Mouse (Mus musculus): ENCODE measurements around the gene Gm20388.

The Gm20388 gene

GRCm38 (mm10) chr8:121828376-121829023, 1917.9 kb downstream of the Gm20388 start:
- intact Hi-C loops (cut with DNase I): no loop called here

GRCm38 (mm10) chr8:121829048-121829776, 1918.6 kb downstream of the Gm20388 start, which contains the start of gene Klhdc4:
TSS of gene Klhdc4 (minus strand) at chr8:121829569.
- intact Hi-C loops (cut with DNase I): no loop called here

GRCm38 (mm10) chr8:121829777-121830362, 1919.2 kb downstream of the Gm20388 start:
- intact Hi-C loops (cut with DNase I): no loop called here

- intact Hi-C loops (cut with DNase I): no loop called here
These were observed 1921.4 kb downstream of the Gm20388 start for GRCm38 (mm10) chr8:121832061-121832460.

- intact Hi-C loops (cut with DNase I): no loop called here
These were observed 1921.9 kb downstream of the Gm20388 start for GRCm38 (mm10) chr8:121832503-121832902.

- intact Hi-C loops (cut with DNase I): loop anchor here (10.0 kb wide), 1 partner anchor 126 kb away; no protein-coding TSS in a partner anchor
These were observed 1930.6 kb downstream of the Gm20388 start for GRCm38 (mm10) chr8:121841242-121841641.

GRCm38 (mm10) chr8:121842064-121842955, 1931.7 kb downstream of the Gm20388 start:
- intact Hi-C loops (cut with DNase I): loop anchor here (10.0 kb wide), 1 partner anchor 128 kb away; no protein-coding TSS in a partner anchor

GRCm38 (mm10) chr8:121843184-121843733, 1932.6 kb downstream of the Gm20388 start:
- intact Hi-C loops (cut with DNase I): loop anchor here (10.0 kb wide), 1 partner anchor 128 kb away; no protein-coding TSS in a partner anchor

- intact Hi-C loops (cut with DNase I): loop anchor here (10.0 kb wide), 1 partner anchor 130 kb away; no protein-coding TSS in a partner anchor
These were observed 1934.1 kb downstream of the Gm20388 start for GRCm38 (mm10) chr8:121844765-121845164.

- intact Hi-C loops (cut with DNase I): loop anchor here (10.0 kb wide), 1 partner anchor 132 kb away; no protein-coding TSS in a partner anchor
These were observed 1936.2 kb downstream of the Gm20388 start for GRCm38 (mm10) chr8:121846815-121847214.

- intact Hi-C loops (cut with DNase I): loop anchor here (10.0 kb wide), 1 partner anchor 133 kb away; no protein-coding TSS in a partner anchor
These were observed 1936.7 kb downstream of the Gm20388 start for GRCm38 (mm10) chr8:121847261-121847822.

- intact Hi-C loops (cut with DNase I): loop anchor here (10.0 kb wide), 1 partner anchor 133 kb away; no protein-coding TSS in a partner anchor
These were observed 1937.3 kb downstream of the Gm20388 start for GRCm38 (mm10) chr8:121847987-121848386.

- intact Hi-C loops (cut with DNase I): loop anchor here (10.0 kb wide), 1 partner anchor 134 kb away; no protein-coding TSS in a partner anchor
These were observed 1937.9 kb downstream of the Gm20388 start for GRCm38 (mm10) chr8:121848495-121848894.

- intact Hi-C loops (cut with DNase I): loop anchor here (10.0 kb wide), 1 partner anchor 135 kb away; no protein-coding TSS in a partner anchor
These were observed 1938.7 kb downstream of the Gm20388 start for GRCm38 (mm10) chr8:121849303-121849702.

- intact Hi-C loops (cut with DNase I): loop anchor here (2.0 kb wide), 1 partner anchor 21 kb away; no protein-coding TSS in a partner anchor
These were observed 1939.4 kb downstream of the Gm20388 start for GRCm38 (mm10) chr8:121850018-121850417.

GRCm38 (mm10) chr8:121850436-121850820, 1939.8 kb downstream of the Gm20388 start:
- intact Hi-C loops (cut with DNase I): loop anchor here (2.0 kb wide), 1 partner anchor 20 kb away; no protein-coding TSS in a partner anchor

GRCm38 (mm10) chr8:121850821-121851470, 1940.3 kb downstream of the Gm20388 start:
- intact Hi-C loops (cut with DNase I): loop anchor here (1.0 to 2.0 kb wide), 2 partner anchors 20 to 58 kb away; no protein-coding TSS in a partner anchor

GRCm38 (mm10) chr8:121851716-121852115, 1941.1 kb downstream of the Gm20388 start:
- intact Hi-C loops (cut with DNase I): loop anchor here (1.0 to 2.0 kb wide), 2 partner anchors 19 to 58 kb away; no protein-coding TSS in a partner anchor

- intact Hi-C loops (cut with DNase I): no loop called here
These were observed 1941.8 kb downstream of the Gm20388 start for GRCm38 (mm10) chr8:121852464-121852863.

Data from adrenal gland (tissue).